Mouse (Mus musculus) Patski (cell line): ENCODE measurements at regions not wholly inside any gene's neighbourhood (a gene's known extent, or its start where the extent isn't known, plus 50 kb on each side); places are given as distances from the start of the nearest gene placed in this dataset.

Experiments
- ATAC-seq: fragments of 100-300 bp; one replicate; pipeline ENCODE4 v1.8.0; 2021
- CTCF ChIA-PET: fragments of 350-600 bp; sonication (Branson Sonifier 250); formaldehyde crosslinking; loops from one replicate; lab custom pipeline; 2022; ENCODE audit warnings: inconsistent platforms; lab: Charles Lee
- POLR2A ChIA-PET: fragments of 350-600 bp; sonication (Branson Sonifier 250); formaldehyde crosslinking; loops from one replicate; lab custom pipeline; 2022; ENCODE audit warnings: antibody characterized with exemption, inconsistent platforms; lab: Charles Lee
- DNase-seq: peaks from one replicate; pipeline ENCODE4 v3.0.0-alpha.2; 2011; ENCODE audit warnings: low read depth, low spot score
- H3K27me3 ChIP-seq: fragments of 371-371 bp; one replicate; pipeline ENCODE4 v1.5.1; 2021
- CTCF ChIP-seq: fragments of 100-300 bp; IDR thresholded peaks from one replicate; pipeline ENCODE4 v1.5.1; 2021
- in situ Hi-C: fragments of 300-500 bp; cut with MboI; formaldehyde crosslinking; loops from 3 replicates; pipeline ENCODE4 v1.11.1; 2018; ENCODE audit warnings: low pct_unique_long_range_greater_than_20kb, mixed read lengths

DNA sequence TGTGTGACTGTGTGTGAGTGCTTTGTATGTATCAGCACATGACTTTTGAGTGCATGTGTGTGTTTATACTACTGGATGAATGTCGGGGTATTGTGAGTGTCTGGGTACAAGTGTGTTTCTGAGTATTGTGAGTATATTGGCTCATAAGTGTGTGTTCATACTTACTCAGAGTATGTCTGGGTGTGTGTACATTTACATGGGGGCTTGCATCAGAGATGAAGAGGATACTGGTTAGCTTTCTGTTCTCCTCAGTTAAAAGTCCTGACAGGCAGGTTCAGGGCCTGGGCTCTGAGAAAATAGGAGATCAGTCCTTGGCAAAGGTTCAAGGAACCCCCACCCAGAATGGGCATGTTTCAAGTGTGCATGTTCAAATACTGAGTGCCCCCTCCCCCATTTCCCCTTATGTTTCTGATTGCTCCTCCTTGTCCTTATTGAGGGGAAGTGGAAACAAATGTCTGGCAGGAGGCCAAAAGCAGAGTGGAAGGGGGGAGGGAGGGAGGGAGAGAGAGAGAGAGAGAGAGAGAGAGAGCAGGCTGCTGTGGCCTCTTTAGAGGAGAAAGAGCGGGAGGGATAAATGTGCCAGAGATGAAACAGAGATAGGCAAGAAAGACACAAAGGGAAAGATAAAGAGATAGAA lies 61.9 kb downstream of the Calml3 start:
- TF ChIP-seq CTCF = no peak
- ChIA-PET POLR2A (no interaction called here), CTCF (no interaction called here)
- no peaks in the 10 kb centered on the region for H3K27me3 ChIP-seq
- DNase-seq = no peak
- ATAC-seq = no peak
- in situ Hi-C loops = no loop called here

DNA sequence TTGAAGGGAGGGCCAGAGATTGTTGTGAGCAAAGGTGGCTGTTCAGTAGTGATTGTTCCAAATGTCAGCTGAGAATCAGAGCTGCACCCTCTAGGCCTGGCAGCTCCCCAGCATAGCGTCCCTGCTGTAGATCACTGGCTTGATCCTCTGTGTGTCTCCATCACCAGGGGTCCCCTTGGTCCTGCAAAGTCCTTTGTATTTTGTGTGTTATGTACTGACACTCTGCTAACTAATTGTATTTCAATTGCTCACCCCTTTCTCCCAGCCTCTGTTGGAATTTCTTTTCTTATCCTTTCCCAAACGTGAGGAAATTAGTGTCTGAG lies 73.5 kb downstream of the Calml3 start:
- CTCF ChIA-PET = interaction anchor here (0.6 to 3.4 kb wide), 6 partner anchors 9 to 65 kb away, joined by 3 to 17 read pairs (median 4); no protein-coding TSS in a partner anchor
- no peaks in the 10 kb centered on the region for H3K27me3 ChIP-seq
- no peak for TF ChIP-seq CTCF
- in situ Hi-C loops = no loop called here
- ATAC-seq (peak; percentile 35), DNase-seq (no peak)
- POLR2A ChIA-PET = interaction anchor here (0.9 kb wide), 1 partner anchor 162 kb away, joined by 3 read pairs; no protein-coding TSS in a partner anchor

DNA sequence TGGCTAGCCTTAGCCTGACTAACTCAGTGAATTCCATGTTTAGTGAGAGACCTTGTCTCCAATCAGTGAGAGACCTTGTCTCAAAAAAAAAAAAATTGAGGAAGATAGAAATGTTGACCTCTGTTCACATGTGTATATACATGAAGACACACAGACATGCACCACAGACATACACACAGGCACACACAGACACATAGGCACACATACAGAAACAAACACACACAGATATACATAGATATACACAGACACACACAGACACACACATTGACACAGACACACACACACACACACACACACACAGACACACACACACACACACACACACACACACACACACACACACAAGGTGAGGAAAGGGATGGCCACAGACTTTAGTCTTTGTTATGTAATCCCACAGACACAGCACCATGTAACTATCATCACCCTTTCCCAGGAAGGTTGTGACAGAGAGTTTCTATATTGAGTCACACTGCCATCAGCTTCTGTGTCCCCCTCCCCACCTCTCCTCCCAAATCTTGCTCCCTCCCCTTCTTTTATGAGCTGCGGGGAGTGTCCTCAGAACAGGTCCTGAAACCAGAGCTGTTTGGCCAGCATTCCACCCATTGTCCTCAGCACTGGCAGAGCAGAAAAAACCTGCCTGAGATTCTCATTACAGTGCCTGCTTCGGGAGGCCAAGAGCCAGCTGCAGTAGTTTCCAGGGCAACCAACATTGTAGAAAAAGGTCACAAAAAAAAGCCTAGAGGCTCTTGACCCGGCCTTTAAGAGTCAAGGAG lies 74.0 kb downstream of the Calml3 start:
- no peak for TF ChIP-seq CTCF
- in situ Hi-C loops = no loop called here
- no peaks in the 10 kb centered on the region for H3K27me3 ChIP-seq
- CTCF ChIA-PET = interaction anchor here (0.6 to 3.4 kb wide), 7 partner anchors 9 to 65 kb away, joined by 3 to 17 read pairs (median 4); no protein-coding TSS in a partner anchor
- ATAC-seq (peak; percentile 74), DNase-seq (no peak)
- POLR2A ChIA-PET = interaction anchor here (0.9 kb wide), 1 partner anchor 163 kb away, joined by 3 read pairs; no protein-coding TSS in a partner anchor

DNA sequence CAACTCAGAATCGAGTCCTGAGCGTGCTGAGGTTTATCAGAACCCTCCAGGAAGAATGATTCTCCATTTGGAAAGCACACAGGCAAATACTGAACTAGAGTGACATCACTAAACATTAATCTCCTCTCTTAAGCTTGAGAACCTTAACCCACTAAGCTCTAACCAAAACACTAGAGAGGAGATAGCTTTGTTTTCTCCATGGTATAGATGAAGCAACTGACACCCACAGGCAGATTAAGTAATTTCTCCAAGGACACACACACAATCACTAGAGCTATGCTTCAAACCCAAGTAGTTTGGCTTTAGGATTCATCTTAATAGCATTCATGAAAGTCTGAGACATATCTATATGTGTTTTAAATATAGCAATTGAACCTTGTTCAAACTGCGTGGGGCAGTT lies 75.2 kb downstream of the Calml3 start:
- no peak for ATAC-seq
- in situ Hi-C loops = no loop called here
- no peak for DNase-seq
- H3K27me3 ChIP-seq = no peaks in the 10 kb centered on the region
- POLR2A ChIA-PET = interaction anchor here (0.6 kb wide), 1 partner anchor 139 kb away, joined by 3 read pairs; no protein-coding TSS in a partner anchor
- CTCF ChIA-PET = interaction anchor here (1.2 to 3.4 kb wide), 4 partner anchors 11 to 170 kb away, joined by 3 to 17 read pairs (median 4); no protein-coding TSS in a partner anchor
- TF ChIP-seq CTCF = no peak

DNA sequence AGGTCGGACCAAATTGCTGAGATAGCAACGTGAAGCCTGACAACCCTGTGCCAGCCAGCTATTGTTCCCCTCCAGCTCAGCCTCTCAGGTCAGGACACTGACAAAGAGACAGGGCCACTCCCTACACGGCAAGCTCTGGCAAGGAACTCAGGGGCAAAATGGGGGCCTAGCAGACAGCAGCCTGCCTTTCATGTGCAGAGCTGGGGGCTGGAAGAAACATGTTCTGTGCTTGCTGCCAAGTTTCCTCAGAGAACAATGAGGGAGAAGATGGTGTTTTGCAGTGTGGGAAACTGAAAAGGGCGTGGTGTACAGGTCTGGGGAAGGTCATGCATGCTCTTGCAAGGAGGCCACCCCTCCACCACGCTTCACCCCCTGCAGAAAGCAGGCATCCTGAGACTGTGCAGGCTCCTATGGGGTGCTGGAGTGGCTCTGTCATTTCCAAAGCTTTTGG lies 77.8 kb downstream of the Calml3 start:
- no peaks in the 10 kb centered on the region for H3K27me3 ChIP-seq
- TF ChIP-seq CTCF = no peak
- ATAC-seq (no peak), DNase-seq (no peak)
- ChIA-PET POLR2A (no interaction called here), CTCF (interaction anchor here (0.7 to 2.3 kb wide), 4 partner anchors 12 to 61 kb away, joined by 3 to 9 read pairs (median 4); no protein-coding TSS in a partner anchor)
- in situ Hi-C loops = no loop called here

DNA sequence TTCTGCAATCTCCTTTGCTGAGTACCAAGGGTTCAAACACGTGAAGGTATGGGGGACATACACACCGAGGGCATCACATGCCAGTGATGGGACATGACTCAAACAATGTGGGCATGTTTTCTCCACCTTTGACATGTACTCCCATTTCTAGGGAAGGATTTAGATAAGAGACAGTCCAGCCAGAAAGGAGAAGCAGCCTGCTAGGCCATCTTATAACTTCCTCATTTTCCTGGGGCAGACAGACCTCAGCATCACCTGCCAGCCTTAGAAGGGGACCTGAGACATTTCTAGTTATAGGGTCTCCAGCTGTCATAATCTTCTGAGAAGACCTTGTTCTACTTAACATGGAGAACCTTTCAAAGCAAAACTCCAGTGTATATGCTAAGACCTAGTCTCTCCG lies 78.3 kb downstream of the Calml3 start:
- DNase-seq (no peak), ATAC-seq (no peak)
- TF ChIP-seq CTCF = no peak
- ChIA-PET POLR2A (no interaction called here), CTCF (interaction anchor here (0.7 to 2.3 kb wide), 4 partner anchors 12 to 60 kb away, joined by 3 to 9 read pairs (median 4); no protein-coding TSS in a partner anchor)
- H3K27me3 ChIP-seq = no peaks in the 10 kb centered on the region
- in situ Hi-C loops = no loop called here

DNA sequence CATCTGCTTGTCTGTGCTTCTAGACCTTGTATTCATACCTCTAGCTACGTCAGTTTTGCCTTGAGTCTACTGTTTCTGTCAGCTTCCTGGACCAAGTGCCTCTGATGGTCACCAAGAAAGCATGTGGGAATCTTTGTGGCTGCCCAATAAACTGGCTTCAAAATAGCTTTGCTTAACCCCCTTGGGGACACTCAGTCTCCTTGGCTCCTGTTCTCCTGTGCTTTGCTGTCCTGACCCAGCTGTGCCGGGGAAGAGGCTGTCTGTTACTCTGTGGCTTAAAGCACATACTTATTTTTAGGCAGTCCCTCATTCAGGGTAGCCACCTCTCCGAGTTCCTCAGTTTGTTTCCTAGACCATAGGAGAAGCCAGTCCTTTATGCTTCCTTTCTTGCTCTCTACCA lies 79.8 kb downstream of the Calml3 start:
- ATAC-seq (no peak), DNase-seq (no peak)
- POLR2A ChIA-PET = interaction anchor here (0.6 kb wide), 1 partner anchor 44 kb away, joined by 3 read pairs; no protein-coding TSS in a partner anchor
- no peak for TF ChIP-seq CTCF
- H3K27me3 ChIP-seq = no peaks in the 10 kb centered on the region
- in situ Hi-C loops = no loop called here
- CTCF ChIA-PET = interaction anchor here (0.7 to 0.9 kb wide), 2 partner anchors 10 to 20 kb away, joined by 3 read pairs; no protein-coding TSS in a partner anchor

DNA sequence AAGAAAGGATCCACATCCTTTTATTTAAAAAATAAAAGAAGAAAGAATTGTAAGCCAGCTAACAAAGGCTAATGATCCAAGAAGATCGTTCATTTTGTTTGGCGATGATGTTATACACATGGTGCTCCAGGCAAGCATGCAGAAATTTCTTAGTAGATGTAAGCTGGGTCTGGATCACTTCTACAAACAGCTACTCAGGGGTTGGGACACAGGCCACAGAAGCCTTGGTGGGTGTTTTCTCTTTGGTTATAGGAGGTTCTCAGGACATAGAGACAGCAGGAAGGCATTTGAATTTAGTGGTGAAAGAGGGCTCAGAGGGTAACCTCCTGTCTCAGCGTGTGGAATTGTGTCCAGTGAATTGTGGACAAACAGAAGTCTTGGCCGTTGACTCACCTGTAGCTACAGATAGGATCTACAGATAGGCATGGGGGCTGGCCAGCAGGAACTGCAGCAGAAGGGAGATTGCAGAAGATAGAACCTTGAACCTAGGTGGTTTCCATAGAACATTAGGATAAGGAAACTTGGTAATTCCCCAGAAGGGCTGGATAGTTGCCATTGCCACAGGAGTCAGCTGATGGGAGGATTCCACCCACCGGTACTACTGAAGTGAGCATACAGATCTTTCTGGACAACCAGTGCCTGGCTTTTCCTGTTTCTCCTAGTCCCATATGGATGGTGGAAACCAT lies 80.5 kb downstream of the Calml3 start:
- no peak for DNase-seq
- no peak for TF ChIP-seq CTCF
- POLR2A ChIA-PET = interaction anchor here (0.6 to 1.0 kb wide), 3 partner anchors 8 to 45 kb away, joined by 3 to 4 read pairs (median 4); no protein-coding TSS in a partner anchor
- in situ Hi-C loops = no loop called here
- no peak for ATAC-seq
- no peaks in the 10 kb centered on the region for H3K27me3 ChIP-seq
- CTCF ChIA-PET = interaction anchor here (0.9 kb wide), 1 partner anchor 20 kb away, joined by 3 read pairs; no protein-coding TSS in a partner anchor

DNA sequence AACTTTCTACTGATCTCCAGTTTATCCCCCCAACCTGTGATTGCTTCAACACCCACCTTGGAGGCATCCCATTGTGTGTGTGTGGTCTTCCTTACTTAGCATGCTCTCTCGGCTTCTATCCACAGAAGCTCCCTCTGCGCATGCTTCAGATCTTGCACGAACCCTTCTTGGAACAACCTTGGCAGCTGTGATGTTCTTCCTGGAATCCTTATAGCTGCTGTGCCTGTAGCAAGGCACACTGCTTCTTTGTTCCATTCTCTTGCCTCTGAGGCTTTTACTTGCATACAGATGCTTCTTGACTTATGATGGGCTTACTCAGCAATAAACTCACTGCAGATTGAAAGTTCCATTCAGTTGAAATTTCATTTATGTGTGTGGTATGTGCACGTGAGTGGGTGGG lies 81.2 kb downstream of the Asb13 start:
- DNase-seq = no peak
- ATAC-seq = no peak
- TF ChIP-seq CTCF = no peak
- no peaks in the 10 kb centered on the region for H3K27me3 ChIP-seq
- in situ Hi-C loops = no loop called here
- ChIA-PET CTCF (interaction anchor here (1.7 to 3.1 kb wide), 2 partner anchors 12 to 16 kb away, joined by 6 to 9 read pairs; no protein-coding TSS in a partner anchor), POLR2A (interaction anchor here (0.6 to 0.8 kb wide), 2 partner anchors 8 to 18 kb away, joined by 4 to 5 read pairs; no protein-coding TSS in a partner anchor)
